Comparison of ENCODE assay signal across 11 mouse cellular contexts in genomic region chr7:45175929-45176328, GRCm38 (mm10). TPM values are rescaled to one million over a fixed set of nuclear protein-coding genes. Genes with fewer than 3 reads are reported as not detected.
DNase-seq lines count a peak whose midpoint lies in the region; ATAC-seq and TF ChIP-seq lines count a peak whose summit lies in the region.
"Had no signal": no experiment of that assay in that cellular context is flagged by ENCODE, and none has a peak within 500 bp of the region (broad histone marks: within the 10 kb centered on the region; RNA-seq: fewer than 3 reads in every experiment).

No protein-coding gene starts in this region.

- intact Hi-C loops in gastrocnemius, adult 2 months (cut with DNase I): no loop called here

- H3K4me1 ChIP-seq in lung, postnatal 0 days (ENCODE audit: insufficient read depth, low read depth, low read length): no peaks in the 10 kb centered on the region
- H3K4me1 ChIP-seq in limb, embryonic 11.5 days (ENCODE audit: control insufficient read depth, insufficient read depth, low read length): 0 out of 2 replicates have a peak, but pooled peaks cover 5% of the 10 kb centered on the region
- H3K4me1 ChIP-seq in stomach, embryonic 16.5 days (ENCODE audit: control insufficient read depth, insufficient read depth, low read length): peaks cover 10% of the 10 kb centered on the region; the same call in 1 of the 2 replicates

- H3K9ac ChIP-seq in lung, postnatal 0 days (replicated peaks; ENCODE audit: low read depth): no peak overlapping the region
- no peak overlapping the region for H3K9ac ChIP-seq in limb, embryonic 11.5 days (ENCODE audit: low read length)
- H3K9ac ChIP-seq in stomach, embryonic 16.5 days (ENCODE audit: low read length): no peak overlapping the region
- H3K9ac ChIP-seq: liver, postnatal 0 days had no signal

- H3K9me3 ChIP-seq in lung, postnatal 0 days (ENCODE audit: low read length): no peaks in the 10 kb centered on the region
- 0 out of 2 replicates have a peak, but pooled peaks cover 3% of the 10 kb centered on the region for H3K9me3 ChIP-seq in limb, embryonic 11.5 days (ENCODE audit: control insufficient read depth, low read length)
- no peaks in the 10 kb centered on the region; the same call in 1 of the 2 replicates for H3K9me3 ChIP-seq in stomach, embryonic 16.5 days (replicated peaks; ENCODE audit: control insufficient read depth, low read length)

- no peak overlapping the region for H3K4me2 ChIP-seq in lung, postnatal 0 days (replicated peaks; ENCODE audit: low read depth, low read length)
- H3K4me2 ChIP-seq in limb, embryonic 11.5 days (ENCODE audit: low read depth, severe bottlenecking): peak overlapping the region; percentile 10
- H3K4me2 ChIP-seq in stomach, embryonic 16.5 days (ENCODE audit: low read depth, low read length): 0 out of 2 replicates have a peak overlapping the region, but pooled peaks have one; percentile 32

- TF ChIP-seq CTCF in gastrocnemius, adult 2 months (IDR thresholded peaks at IDR 0.05): no peak
- TF ChIP-seq CTCF in lung, postnatal 0 days (IDR thresholded peaks at IDR 0.05): no peak

- TF ChIP-seq EP300 in lung, postnatal 0 days (IDR thresholded peaks at IDR 0.05): no peak

- no peak for DNase-seq in gastrocnemius, adult 2 months
- no peak for DNase-seq in gastrocnemius, postnatal 4 days (ENCODE audit: low spot score in 2 of 2)
- no peak for DNase-seq in lung, postnatal 0 days (ENCODE audit: low spot score)
- DNase-seq in lung, adult 18-20 months: no peak
- no peak for DNase-seq in limb, embryonic 11.5 days (ENCODE audit: low spot score)
- DNase-seq in thymus, adult 18-20 months: no peak
- DNase-seq: kidney, postnatal 25 days; liver, postnatal 0 days; spleen, adult 18-20 months had no signal

- H3K36me3 ChIP-seq in lung, postnatal 0 days (ENCODE audit: insufficient read depth, low read length): no peaks in the 10 kb centered on the region
- H3K36me3 ChIP-seq in limb, embryonic 11.5 days (ENCODE audit: control insufficient read depth, insufficient read depth, low read length): no peaks in the 10 kb centered on the region
- H3K36me3 ChIP-seq in stomach, embryonic 16.5 days (ENCODE audit: control insufficient read depth, insufficient read depth, low read length): no peaks in the 10 kb centered on the region

- H3K4me3 ChIP-seq in gastrocnemius, adult 2 months: peak overlapping the region; percentile 35
- H3K4me3 ChIP-seq in lung, postnatal 0 days (ENCODE audit: low read depth, low read length): 0 out of 2 replicates have a peak overlapping the region, but pooled peaks have one; percentile 2
- peak overlapping the region; percentile 12; the same call in 1 of the 2 replicates for H3K4me3 ChIP-seq in limb, embryonic 11.5 days (ENCODE audit: low read depth, low read length)
- no peak overlapping the region; the same call in 1 of the 2 replicates for H3K4me3 ChIP-seq in stomach, embryonic 16.5 days (replicated peaks; ENCODE audit: low read length)

- no peak overlapping the region for H3K27ac ChIP-seq in gastrocnemius, adult 2 months
- no peak overlapping the region for H3K27ac ChIP-seq in lung, postnatal 0 days (ENCODE audit: low read length)
- no peak overlapping the region for H3K27ac ChIP-seq in limb, embryonic 11.5 days (replicated peaks; ENCODE audit: low read depth, low read length)
- no peak overlapping the region for H3K27ac ChIP-seq in stomach, embryonic 16.5 days (ENCODE audit: low read length)

- WGBS in lung, postnatal 0 days: 5% methylated on average over 22 of the region's 23 CpGs
- 2% methylated on average over 23 of the region's 23 CpGs for WGBS in limb, embryonic 11.5 days
- 2% methylated on average over 23 of the region's 23 CpGs for WGBS in stomach, embryonic 16.5 days

- H3K27me3 ChIP-seq in lung, postnatal 0 days (replicated peaks; ENCODE audit: insufficient read depth, low read length): peaks cover 58% of the 10 kb centered on the region
- peaks cover 79% of the 10 kb centered on the region for H3K27me3 ChIP-seq in limb, embryonic 11.5 days (ENCODE audit: control insufficient read depth, insufficient read depth, low read length)
- peaks cover 71% of the 10 kb centered on the region for H3K27me3 ChIP-seq in stomach, embryonic 16.5 days (ENCODE audit: control insufficient read depth, insufficient read depth, low read length)

- no peak for ATAC-seq in lung, postnatal 0 days
- no peak for ATAC-seq in limb, embryonic 11.5 days (ENCODE audit: insufficient number of reproducible peaks, low FRiP score, low TSS enrichment, low read depth)
- ATAC-seq in stomach, embryonic 16.5 days (ENCODE audit: insufficient read depth, low FRiP score): no peak
- ATAC-seq in inflammation-experienced regulatory T-cells, adult 6 months: no peak
- ATAC-seq: liver, postnatal 0 days had no signal

RNA-seq across cellular contexts. Expression of gene Gfy, which starts 3.4 kb away (rescaled TPM):
- not detected for total RNA-seq in gastrocnemius, adult 2 months (2021)
- under 1 TPM; 0.34 to 0.42 TPM for total RNA-seq in gastrocnemius, postnatal 4 days (2021)
- not detected in 2 replicates for polyA plus RNA-seq in lung, postnatal 0 days (2015; fragmentation: Nextera tagmentation; extraction: Ambion mirVana)
- polyA plus RNA-seq in limb, embryonic 11.5 days (2014; fragmentation: Nextera tagmentation; extraction: Ambion mirVana): not detected in 2 replicates
- polyA plus RNA-seq in stomach, embryonic 16.5 days (2015; fragmentation: Nextera tagmentation; extraction: Ambion mirVana): not detected in 2 replicates
- not detected for polyA plus RNA-seq in inflammation-experienced regulatory T-cells, adult 6 months (2017; shearing (Covaris generic))
- polyA plus RNA-seq: liver, postnatal 0 days had no signal

RNA-seq across cellular contexts. Expression of gene Pth2, which starts 4.9 kb away (rescaled TPM):
- total RNA-seq in gastrocnemius, adult 2 months (2021): not detected
- total RNA-seq in gastrocnemius, postnatal 4 days (2021): not detected
- polyA plus RNA-seq in lung, postnatal 0 days (2015; fragmentation: Nextera tagmentation; extraction: Ambion mirVana): not detected in 2 replicates
- not detected in 2 replicates for polyA plus RNA-seq in limb, embryonic 11.5 days (2014; fragmentation: Nextera tagmentation; extraction: Ambion mirVana)
- not detected in 2 replicates for polyA plus RNA-seq in stomach, embryonic 16.5 days (2015; fragmentation: Nextera tagmentation; extraction: Ambion mirVana)
- not detected for polyA plus RNA-seq in inflammation-experienced regulatory T-cells, adult 6 months (2017; shearing (Covaris generic))
- polyA plus RNA-seq: liver, postnatal 0 days had no signal

RNA-seq across cellular contexts. Expression of gene Slc17a7, which starts 12.2 kb away (rescaled TPM):
- under 1 TPM; 0.31 to 0.36 TPM for total RNA-seq in gastrocnemius, adult 2 months (2021)
- total RNA-seq in gastrocnemius, postnatal 4 days (2021): 1 to 10 TPM; 2.6 to 3.0 TPM
- 0.56 and 0.65 TPM in 2 replicates for polyA plus RNA-seq in lung, postnatal 0 days (2015; fragmentation: Nextera tagmentation; extraction: Ambion mirVana)
- polyA plus RNA-seq in limb, embryonic 11.5 days (2014; fragmentation: Nextera tagmentation; extraction: Ambion mirVana): 0.11 TPM in 1 of 2 replicates, not detected in the other
- polyA plus RNA-seq in stomach, embryonic 16.5 days (2015; fragmentation: Nextera tagmentation; extraction: Ambion mirVana): 0.15 and 0.22 TPM in 2 replicates
- under 1 TPM in 1 of 3 experiments, not detected in 2; 0.16 TPM for polyA plus RNA-seq in inflammation-experienced regulatory T-cells, adult 6 months (2017; shearing (Covaris generic))
- polyA plus RNA-seq: liver, postnatal 0 days had no signal

RNA-seq across cellular contexts. Expression of gene Aldh16a1, which starts 21.5 kb away (rescaled TPM):
- 10 to 100 TPM; 11.6 to 15.1 TPM for total RNA-seq in gastrocnemius, adult 2 months (2021)
- 10 to 100 TPM; 34.8 to 51.6 TPM for total RNA-seq in gastrocnemius, postnatal 4 days (2021)
- 26.7 and 26.8 TPM in 2 replicates for polyA plus RNA-seq in lung, postnatal 0 days (2015; fragmentation: Nextera tagmentation; extraction: Ambion mirVana)
- polyA plus RNA-seq in limb, embryonic 11.5 days (2014; fragmentation: Nextera tagmentation; extraction: Ambion mirVana): 37.2 and 38.7 TPM in 2 replicates
- polyA plus RNA-seq in stomach, embryonic 16.5 days (2015; fragmentation: Nextera tagmentation; extraction: Ambion mirVana): 39.5 and 49.2 TPM in 2 replicates
- polyA plus RNA-seq in inflammation-experienced regulatory T-cells, adult 6 months (2017; shearing (Covaris generic)): 10 to 100 TPM; 15.2 to 32.1 (median 26.6) TPM

RNA-seq across cellular contexts. Expression of gene Pih1d1, which starts 21.8 kb away (rescaled TPM):
- total RNA-seq in gastrocnemius, adult 2 months (2021): 10 to 100 TPM; 34.7 to 39.7 TPM
- total RNA-seq in gastrocnemius, postnatal 4 days (2021): 10 to 100 TPM; 52.1 to 59.3 TPM
- 51.7 and 58.4 TPM in 2 replicates for polyA plus RNA-seq in lung, postnatal 0 days (2015; fragmentation: Nextera tagmentation; extraction: Ambion mirVana)
- polyA plus RNA-seq in limb, embryonic 11.5 days (2014; fragmentation: Nextera tagmentation; extraction: Ambion mirVana): 106 and 108 TPM in 2 replicates
- 81.0 and 81.9 TPM in 2 replicates for polyA plus RNA-seq in stomach, embryonic 16.5 days (2015; fragmentation: Nextera tagmentation; extraction: Ambion mirVana)
- polyA plus RNA-seq in inflammation-experienced regulatory T-cells, adult 6 months (2017; shearing (Covaris generic)): 10 to 100 TPM; 42.9 to 50.6 (median 50.5) TPM
